13 mouse cellular contexts compared by ENCODE assay signal in genomic region chr3:41009990-41010389, GRCm38 (mm10).
"Had no signal": no experiment of that assay in that cellular context is flagged by ENCODE, and none has a peak within 500 bp of the region (broad histone marks: within the 10 kb centered on the region; RNA-seq: fewer than 3 reads in every experiment).

No protein-coding gene starts in this region.

- H3K9me3 ChIP-seq: intestine, embryonic 15.5 days; limb, embryonic 12.5 days; liver, embryonic 15.5 days; lung, embryonic 15.5 days; midbrain, embryonic 12.5 days; neural tube, embryonic 13.5 days had no signal

- ATAC-seq: intestine, embryonic 15.5 days; midbrain, embryonic 16.5 days had no signal

- H3K9ac ChIP-seq: intestine, embryonic 15.5 days; limb, embryonic 12.5 days; liver, embryonic 15.5 days; lung, embryonic 15.5 days; midbrain, embryonic 12.5 days; neural tube, embryonic 13.5 days had no signal

- DNase-seq: kidney, adult 18-20 months; kidney, postnatal 14 days; lung, postnatal 14 days; retina, postnatal 1 day; thymus, postnatal 4 days had no signal

- H3K36me3 ChIP-seq: intestine, embryonic 15.5 days; limb, embryonic 12.5 days; liver, embryonic 15.5 days; lung, embryonic 15.5 days; midbrain, embryonic 12.5 days; neural tube, embryonic 13.5 days had no signal

- H3K4me1 ChIP-seq: intestine, embryonic 15.5 days; limb, embryonic 12.5 days; lung, embryonic 15.5 days; midbrain, embryonic 12.5 days; neural tube, embryonic 13.5 days had no signal

- H3K4me3 ChIP-seq: intestine, embryonic 15.5 days; limb, embryonic 12.5 days; liver, embryonic 15.5 days; lung, embryonic 15.5 days; midbrain, embryonic 12.5 days; neural tube, embryonic 13.5 days had no signal

- H3K27me3 ChIP-seq: intestine, embryonic 15.5 days; limb, embryonic 12.5 days; liver, embryonic 15.5 days; lung, embryonic 15.5 days; midbrain, embryonic 12.5 days; neural tube, embryonic 13.5 days had no signal

- H3K4me2 ChIP-seq: intestine, embryonic 15.5 days; limb, embryonic 12.5 days; liver, embryonic 15.5 days; lung, embryonic 15.5 days; midbrain, embryonic 12.5 days; neural tube, embryonic 13.5 days had no signal

- H3K27ac ChIP-seq: intestine, embryonic 15.5 days; limb, embryonic 12.5 days; liver, embryonic 15.5 days; lung, embryonic 15.5 days; macrophage; midbrain, embryonic 12.5 days; neural tube, embryonic 13.5 days had no signal
